Mouse (Mus musculus): ENCODE data around the gene Grb7. TPM values are rescaled to one million over a fixed set of nuclear protein-coding genes. Genes with fewer than 3 reads are reported as not detected.

The Grb7 gene
- polyA plus RNA-seq, 1 experiment from 2014 or later = 2.5 TPM

DNA sequence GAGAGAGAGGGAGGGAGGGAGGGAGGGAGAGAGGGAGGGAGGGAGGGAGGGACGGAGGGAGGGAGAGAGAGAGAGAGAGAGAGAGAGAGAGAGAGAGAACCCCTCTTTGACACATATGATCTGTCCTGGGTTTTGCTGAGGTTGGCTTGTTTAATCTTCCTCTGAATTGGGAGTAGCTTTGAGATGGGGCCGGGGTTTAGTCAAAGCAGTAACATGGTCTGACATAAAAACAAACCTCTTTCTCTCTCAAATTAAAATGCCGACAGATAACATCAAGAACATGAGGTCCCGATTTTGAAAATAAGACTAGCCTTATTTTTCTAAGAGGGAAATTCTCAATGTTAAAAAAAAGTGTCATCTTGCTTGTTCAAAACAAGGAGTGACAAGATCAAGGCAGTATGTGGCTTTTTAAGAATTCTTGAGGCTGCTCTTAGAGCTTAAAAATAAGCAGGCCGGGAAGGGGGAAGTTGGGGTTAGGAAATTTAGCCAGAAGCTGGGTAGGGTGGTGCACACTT, 41.4 kb downstream of the Grb7 start:
- Histone ChIP-seq H3K9me3 (ENCODE audit: control insufficient read depth, low read length) (no peaks in the 10 kb centered on the region), H3K4me1 (ENCODE audit: control insufficient read depth, insufficient read depth, low read depth, low read length) (no peaks in the 10 kb centered on the region), H3K27ac (ENCODE audit: low read depth, low read length) (no peak overlapping the region), H3K4me2 (ENCODE audit: low read length) (no peak overlapping the region), H3K36me3 (ENCODE audit: control insufficient read depth, insufficient read depth, low read length) (no peaks in the 10 kb centered on the region), H3K9ac (ENCODE audit: low read depth, low read length) (no peak overlapping the region), H3K27me3 (replicated peaks; ENCODE audit: control insufficient read depth, insufficient read depth, low read length) (no peaks in the 10 kb centered on the region), H3K4me3 (ENCODE audit: low read length) (no peak overlapping the region)
- 85% methylated on average over 4 of the region's 5 CpGs for WGBS
- ATAC-seq = no peak

- 64% methylated on average over 20 of the region's 20 CpGs for WGBS
- H3K27ac ChIP-seq (ENCODE audit: low read depth, low read length) = no peak overlapping the region
- no peak overlapping the region for H3K4me3 ChIP-seq (ENCODE audit: low read length)
These were observed 42.5 kb downstream of the Grb7 start for GRCm38 (mm10) chr11:98488540-98489234.

GRCm38 (mm10) chr11:98491571-98491970, 45.4 kb downstream of the Grb7 start:
- Histone ChIP-seq H3K9me3 (ENCODE audit: control insufficient read depth, low read length) (no peaks in the 10 kb centered on the region), H3K27ac (ENCODE audit: low read depth, low read length) (no peak overlapping the region), H3K4me2 (ENCODE audit: low read length) (no peak overlapping the region), H3K4me3 (ENCODE audit: low read length) (no peak overlapping the region), H3K9ac (ENCODE audit: low read depth, low read length) (no peak overlapping the region), H3K36me3 (ENCODE audit: control insufficient read depth, insufficient read depth, low read length) (no peaks in the 10 kb centered on the region), H3K27me3 (replicated peaks; ENCODE audit: control insufficient read depth, insufficient read depth, low read length) (no peaks in the 10 kb centered on the region), H3K4me1 (ENCODE audit: control insufficient read depth, insufficient read depth, low read depth, low read length) (no peaks in the 10 kb centered on the region)
- ATAC-seq = no peak
- WGBS = 84% methylated on average over 7 of the region's 7 CpGs

More at GRCm38 (mm10) chr11:98488540-98489234, 42.5 kb downstream of the Grb7 start:
- H3K4me2 ChIP-seq (ENCODE audit: low read length) = no peak overlapping the region
- H3K36me3 ChIP-seq (ENCODE audit: control insufficient read depth, insufficient read depth, low read length) = no peaks in the 10 kb centered on the region
- H3K27me3 ChIP-seq (replicated peaks; ENCODE audit: control insufficient read depth, insufficient read depth, low read length) = no peaks in the 10 kb centered on the region
- H3K9ac ChIP-seq (ENCODE audit: low read depth, low read length) = no peak overlapping the region
- no peaks in the 10 kb centered on the region for H3K9me3 ChIP-seq (ENCODE audit: control insufficient read depth, low read length)
- H3K4me1 ChIP-seq (ENCODE audit: control insufficient read depth, insufficient read depth, low read depth, low read length) = no peaks in the 10 kb centered on the region
- ATAC-seq = no peak

DNA sequence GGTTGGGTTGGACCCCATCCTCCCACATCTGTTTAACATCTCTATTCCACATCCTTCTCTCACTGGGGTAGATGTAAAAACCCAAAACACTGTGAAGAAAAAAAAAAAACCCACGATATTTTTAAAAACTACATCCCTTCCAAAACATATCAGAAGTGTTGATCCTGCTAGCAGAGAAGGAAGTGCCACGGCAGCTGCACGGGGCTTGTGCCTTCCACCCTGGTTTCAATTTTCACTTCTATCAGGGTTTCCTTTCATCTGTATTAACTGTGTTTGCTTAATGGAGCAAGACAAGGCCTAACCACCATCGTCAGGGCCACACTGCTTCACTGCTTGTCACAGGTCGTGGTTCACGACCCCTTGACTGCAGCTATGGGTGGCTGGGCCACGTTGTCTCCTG, 46.8 kb downstream of the Grb7 start:
- H3K4me3 ChIP-seq (ENCODE audit: low read length) = no peak overlapping the region
- peaks cover 4% of the 10 kb centered on the region for H3K4me1 ChIP-seq (ENCODE audit: control insufficient read depth, insufficient read depth, low read depth, low read length)
- no peaks in the 10 kb centered on the region for H3K27me3 ChIP-seq (replicated peaks; ENCODE audit: control insufficient read depth, insufficient read depth, low read length)
- H3K27ac ChIP-seq (ENCODE audit: low read depth, low read length) = no peak overlapping the region
- WGBS = 14% methylated on average over 7 of the region's 7 CpGs
- no peak overlapping the region for H3K9ac ChIP-seq (ENCODE audit: low read depth, low read length)
- no peaks in the 10 kb centered on the region for H3K36me3 ChIP-seq (ENCODE audit: control insufficient read depth, insufficient read depth, low read length)
- H3K9me3 ChIP-seq (ENCODE audit: control insufficient read depth, low read length) = no peaks in the 10 kb centered on the region
- H3K4me2 ChIP-seq (ENCODE audit: low read length) = no peak overlapping the region
- no peak for ATAC-seq

DNA sequence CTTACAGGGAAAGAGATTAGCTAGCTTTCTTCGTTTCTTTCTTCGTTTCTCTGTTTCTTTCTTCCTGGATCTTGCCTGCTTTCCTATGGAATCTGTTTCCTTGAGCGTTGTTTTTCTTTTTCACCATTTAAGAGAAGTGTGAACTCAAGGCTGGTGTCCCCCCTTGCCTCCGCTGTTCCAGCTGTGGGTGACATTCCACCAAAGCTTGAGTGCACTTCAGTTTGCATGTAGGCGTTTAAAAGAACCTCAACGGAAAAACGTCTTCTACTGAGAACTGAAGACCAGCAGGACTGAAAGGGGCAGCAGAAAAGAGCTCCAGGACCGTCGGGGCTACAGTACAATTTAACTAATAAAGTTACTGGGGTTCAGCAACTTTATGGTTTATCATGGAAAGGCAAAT, 47.2 kb downstream of the Grb7 start:
- H3K9me3 ChIP-seq (ENCODE audit: control insufficient read depth, low read length) = no peaks in the 10 kb centered on the region
- peaks cover 4% of the 10 kb centered on the region for H3K4me1 ChIP-seq (ENCODE audit: control insufficient read depth, insufficient read depth, low read depth, low read length)
- H3K36me3 ChIP-seq (ENCODE audit: control insufficient read depth, insufficient read depth, low read length) = no peaks in the 10 kb centered on the region
- no peaks in the 10 kb centered on the region for H3K27me3 ChIP-seq (replicated peaks; ENCODE audit: control insufficient read depth, insufficient read depth, low read length)
- ATAC-seq = no peak
- no peak overlapping the region for H3K4me3 ChIP-seq (ENCODE audit: low read length)
- no peak overlapping the region for H3K27ac ChIP-seq (ENCODE audit: low read depth, low read length)
- no peak overlapping the region for H3K9ac ChIP-seq (ENCODE audit: low read depth, low read length)
- WGBS = 62% methylated on average over 9 of the region's 9 CpGs
- no peak overlapping the region for H3K4me2 ChIP-seq (ENCODE audit: low read length)

DNA sequence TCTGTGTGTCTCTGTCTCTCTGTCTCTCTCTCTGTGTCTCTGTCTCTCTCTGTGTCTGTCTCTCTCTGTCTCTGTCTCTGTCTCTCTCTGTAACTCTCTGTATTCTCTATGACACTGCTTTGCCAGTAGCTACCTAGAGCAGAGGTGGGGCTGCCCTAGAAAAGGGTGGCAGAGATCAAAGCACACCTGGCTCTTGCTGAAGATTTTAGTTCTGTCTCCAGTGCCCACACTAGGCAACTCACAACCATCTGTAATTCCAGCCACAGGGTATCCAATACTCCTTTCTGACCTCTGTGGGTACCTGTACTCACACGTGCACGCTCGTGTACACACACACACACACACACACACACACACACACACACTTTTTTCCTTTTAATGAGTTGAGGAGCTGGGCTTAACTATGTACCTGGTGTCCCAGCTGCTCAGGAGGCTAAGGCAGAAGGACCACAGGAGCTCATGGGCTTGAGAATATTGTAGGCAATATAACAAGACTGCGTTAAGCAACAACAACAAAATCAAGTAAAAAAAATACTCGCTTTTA, 49.1 kb downstream of the Grb7 start:
- no peak overlapping the region for H3K9ac ChIP-seq (ENCODE audit: low read depth, low read length)
- no peaks in the 10 kb centered on the region for H3K27me3 ChIP-seq (replicated peaks; ENCODE audit: control insufficient read depth, insufficient read depth, low read length)
- no peak overlapping the region for H3K4me3 ChIP-seq (ENCODE audit: low read length)
- H3K4me2 ChIP-seq (ENCODE audit: low read length) = no peak overlapping the region
- H3K27ac ChIP-seq (ENCODE audit: low read depth, low read length) = no peak overlapping the region
- no peaks in the 10 kb centered on the region for H3K36me3 ChIP-seq (ENCODE audit: control insufficient read depth, insufficient read depth, low read length)
- no peaks in the 10 kb centered on the region for H3K9me3 ChIP-seq (ENCODE audit: control insufficient read depth, low read length)
- 96% methylated on average over 5 of the region's 5 CpGs for WGBS
- no peak for ATAC-seq
- peaks cover 4% of the 10 kb centered on the region for H3K4me1 ChIP-seq (ENCODE audit: control insufficient read depth, insufficient read depth, low read depth, low read length)

GRCm38 (mm10) chr11:98497388-98498288, 51.4 kb downstream of the Grb7 start:
- H3K4me1 ChIP-seq (ENCODE audit: control insufficient read depth, insufficient read depth, low read depth, low read length) = peaks cover 6% of the 10 kb centered on the region
- no peaks in the 10 kb centered on the region for H3K36me3 ChIP-seq (ENCODE audit: control insufficient read depth, insufficient read depth, low read length)
- no peak overlapping the region for H3K9ac ChIP-seq (ENCODE audit: low read depth, low read length)
- H3K27me3 ChIP-seq (replicated peaks; ENCODE audit: control insufficient read depth, insufficient read depth, low read length) = no peaks in the 10 kb centered on the region
- peak; percentile 37; the same call in 1 of the 2 replicates for ATAC-seq
- H3K9me3 ChIP-seq (ENCODE audit: control insufficient read depth, low read length) = no peaks in the 10 kb centered on the region
- no peak overlapping the region for H3K4me3 ChIP-seq (ENCODE audit: low read length)
- no peak overlapping the region for H3K4me2 ChIP-seq (ENCODE audit: low read length)
- peak overlapping the region; percentile 32 for H3K27ac ChIP-seq (ENCODE audit: low read depth, low read length)
- WGBS = 39% methylated on average over 22 of the region's 22 CpGs

GRCm38 (mm10) chr11:98504926-98505325, 58.7 kb downstream of the Grb7 start:
- Histone ChIP-seq H3K4me3 (ENCODE audit: low read length) (no peak overlapping the region), H3K27ac (ENCODE audit: low read depth, low read length) (no peak overlapping the region), H3K4me2 (ENCODE audit: low read length) (no peak overlapping the region), H3K9me3 (ENCODE audit: control insufficient read depth, low read length) (no peaks in the 10 kb centered on the region), H3K4me1 (ENCODE audit: control insufficient read depth, insufficient read depth, low read depth, low read length) (peaks cover 2% of the 10 kb centered on the region; the same call in 1 of the 2 replicates), H3K9ac (ENCODE audit: low read depth, low read length) (no peak overlapping the region), H3K27me3 (replicated peaks; ENCODE audit: control insufficient read depth, insufficient read depth, low read length) (no peaks in the 10 kb centered on the region), H3K36me3 (ENCODE audit: control insufficient read depth, insufficient read depth, low read length) (no peaks in the 10 kb centered on the region)
- 66% methylated on average over 3 of the region's 3 CpGs for WGBS
- ATAC-seq = no peak

Measured in hindbrain, embryonic 16.5 days (tissue).